Mouse (Mus musculus): ENCODE measurements at regions not wholly inside any gene's neighbourhood (a gene's known extent, or its start where the extent isn't known, plus 50 kb on each side); places are given as distances from the start of the nearest gene placed in this dataset.

DNA sequence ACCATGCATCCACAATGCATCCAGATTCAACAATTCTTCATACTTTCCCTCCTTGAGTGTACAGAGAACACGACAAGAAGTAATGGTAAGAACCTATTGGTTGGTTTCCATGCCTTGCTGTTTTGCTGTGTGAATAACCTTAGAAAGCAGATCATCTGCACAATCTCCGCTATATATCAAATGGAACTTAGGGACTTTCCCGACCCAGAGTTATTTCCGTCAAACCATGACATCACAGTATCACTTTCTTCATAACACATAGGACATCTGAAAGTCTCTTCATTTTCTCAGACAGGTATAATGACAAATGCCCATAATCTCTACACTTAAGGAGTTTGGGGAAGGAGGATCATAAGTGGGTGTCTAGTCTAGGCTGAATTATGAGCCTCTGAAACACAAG lies 132.3 kb upstream of the Adgrl4 start:
- TF ChIP-seq EP300 (IDR thresholded peaks at IDR 0.05) (no peak), CTCF (IDR thresholded peaks at IDR 0.05) (no peak)

Data from lung, postnatal 0 days (tissue).